Mouse (Mus musculus): ENCODE data around the gene Lipt2.

GRCm38 (mm10) chr7:100182388-100182787 is 23.3 kb downstream of the Lipt2 start:
- TF ChIP-seq POLR2A (IDR thresholded peaks at IDR 0.05; ENCODE audit: extremely low read depth, insufficient read depth, low read length) (no peak), CTCF (IDR thresholded peaks at IDR 0.05; ENCODE audit: low read depth, low read length) (no peak)
